Mouse (Mus musculus) left cerebral cortex, adult 2 months (tissue): Measurements from ENCODE around the gene Eif2a. TPM values are rescaled to one million over a fixed set of nuclear protein-coding genes. Genes with fewer than 3 reads are reported as not detected.

Source experiments
- DNase-seq, 2 experiments: peaks; one replicate each; pipeline ENCODE4 v3.0.0; 2021 to 2022; ENCODE audit warnings: low spot score in 2 of 2, mixed read lengths in 1 of 2; ENCODE audit errors: extremely low spot score in 1 of 2
- H3K27ac ChIP-seq: fragments of 200-600 bp; 2 replicates; pipeline ENCODE4 v1.8.1; 2022
- H3K4me3 ChIP-seq: fragments of 200-600 bp; 2 replicates; pipeline ENCODE4 v1.8.1; 2022
- CTCF ChIP-seq: fragments of 200-600 bp; IDR thresholded peaks from 2 replicates; pipeline ENCODE4 v1.8.1; 2022; ENCODE audit warnings: antibody characterized with exemption, mild to moderate bottlenecking, moderate library complexity
- intact Hi-C: fragments of 180-260 bp; cut with DNase I; formaldehyde crosslinking; loops from one replicate; pipeline ENCODE4 v1.15.1; 2025
- total RNA-seq, 2 experiments: library from RNA; stranded (reverse); gene quantifications; 2 replicates each; pipeline ENCODE4 v1.2.3; 2021

The Eif2a gene
- total RNA-seq, 2 experiments from 2014 or later = 40.5 to 43.3 TPM

GRCm38 (mm10) chr3:58524246-58524645, 1.4 kb upstream of the Eif2a start:
- Histone ChIP-seq H3K4me3 (peak overlapping the region; percentile 85), H3K27ac (no peak overlapping the region)
- intact Hi-C loops = loop anchor here (2.0 to 10.0 kb wide), 2 partner anchors 53 to 679 kb away; partner anchors contain the start of genes Pfn2 and Selenot
- no peak for TF ChIP-seq CTCF
- no peak for DNase-seq

- DNase-seq = no peak
- TF ChIP-seq CTCF = no peak
- peak overlapping the region; percentile 95 for H3K27ac ChIP-seq
- intact Hi-C loops = loop anchor here (1.0 to 10.0 kb wide), 3 partner anchors 52 to 680 kb away; partner anchors contain the start of genes Pfn2, Selenot and Tsc22d2
- peak overlapping the region; percentile 85 for H3K4me3 ChIP-seq
These were observed 455 bp upstream of the Eif2a start for GRCm38 (mm10) chr3:58525166-58525565.

- no peak for DNase-seq
- H3K4me3 ChIP-seq = peak overlapping the region; percentile 85
- TF ChIP-seq CTCF = no peak; the same call in 1 of the 2 replicates
- intact Hi-C loops = loop anchor here (2.0 to 10.0 kb wide), 2 partner anchors 166 to 682 kb away; partner anchors contain the start of genes Pfn2 and Siah2
- peak overlapping the region; percentile 74; the same call in 1 of the 2 replicates for H3K27ac ChIP-seq
These were observed 752 bp downstream of the Eif2a start for GRCm38 (mm10) chr3:58526408-58526737.

- H3K4me3 ChIP-seq = no peak overlapping the region
- no peak for TF ChIP-seq CTCF
- DNase-seq = no peak
- intact Hi-C loops = no loop called here
- H3K27ac ChIP-seq = no peak overlapping the region
These were observed 11.0 kb downstream of the Eif2a start for GRCm38 (mm10) chr3:58536573-58536972.

GRCm38 (mm10) chr3:58552001-58552811, 26.6 kb downstream of the Eif2a start:
- no peak for TF ChIP-seq CTCF
- Histone ChIP-seq H3K27ac (no peak overlapping the region), H3K4me3 (no peak overlapping the region)
- DNase-seq = no peak
- intact Hi-C loops = no loop called here

- Histone ChIP-seq H3K4me3 (no peak overlapping the region), H3K27ac (no peak overlapping the region)
- no peak for DNase-seq
- intact Hi-C loops = no loop called here
- no peak for TF ChIP-seq CTCF
These were observed 31.0 kb downstream of the Eif2a start for GRCm38 (mm10) chr3:58556649-58557048.

GRCm38 (mm10) chr3:58559887-58560286, 34.3 kb downstream of the Eif2a start:
- intact Hi-C loops = no loop called here
- no peak for DNase-seq
- Histone ChIP-seq H3K4me3 (no peak overlapping the region), H3K27ac (no peak overlapping the region)
- TF ChIP-seq CTCF = no peak

- TF ChIP-seq CTCF = no peak
- no peak overlapping the region for H3K27ac ChIP-seq
- intact Hi-C loops = no loop called here
- no peak for DNase-seq
- H3K4me3 ChIP-seq = no peak overlapping the region
These were observed 35.8 kb downstream of the Eif2a start for GRCm38 (mm10) chr3:58561437-58561836.

GRCm38 (mm10) chr3:58570821-58571220, 45.2 kb downstream of the Eif2a start:
- no peak for TF ChIP-seq CTCF
- intact Hi-C loops = no loop called here

GRCm38 (mm10) chr3:58576137-58577066, 50.8 kb downstream of the Eif2a start, which contains the start of gene Selenot:
Gene Selenot, plus strand, starts transcription at chr3:58576636.
- intact Hi-C loops = loop anchor here (2.0 to 5.0 kb wide), 5 partner anchors 52 to 431 kb away; partner anchors contain the start of genes Eif2a, Med12l and Serp1
- Histone ChIP-seq H3K4me3 (peak within 1 kb of the TSS; percentile 73), H3K27ac (peak within 1 kb of the TSS; percentile 99)
- DNase-seq = peak; percentile 98 to 99
- TF ChIP-seq CTCF = peak; percentile 11

More at GRCm38 (mm10) chr3:58570821-58571220, 45.2 kb downstream of the Eif2a start:
- Histone ChIP-seq H3K27ac (no peak overlapping the region), H3K4me3 (no peak overlapping the region)
- no peak for DNase-seq

- Histone ChIP-seq H3K27ac (peak overlapping the region; percentile 99), H3K4me3 (peak overlapping the region; percentile 73)
- intact Hi-C loops = loop anchor here (2.0 to 5.0 kb wide), 5 partner anchors 52 to 430 kb away; partner anchors contain the start of genes Eif2a, Med12l and Serp1
- TF ChIP-seq CTCF = no peak; the same call in none of the 2 replicates
- peak; percentile 55 for DNase-seq
These were observed 51.5 kb downstream of the Eif2a start for GRCm38 (mm10) chr3:58577067-58577503.
